In genomic region chr17:51003179-51003578, GRCm38 (mm10) we compare ENCODE assay signal across 26 mouse cellular contexts.
"Had no signal": no experiment of that assay in that cellular context is flagged by ENCODE, and none has a peak within 500 bp of the region (broad histone marks: within the 10 kb centered on the region; RNA-seq: fewer than 3 reads in every experiment).

No protein-coding gene starts in this region.

- H3K9ac ChIP-seq: heart, embryonic 13.5 days; heart, embryonic 15.5 days; hindbrain, embryonic 13.5 days; hindbrain, embryonic 15.5 days; kidney, embryonic 15.5 days; limb, embryonic 13.5 days; limb, embryonic 15.5 days; liver, embryonic 12.5 days had no signal

- H3K9me3 ChIP-seq: heart, embryonic 15.5 days; hindbrain, embryonic 13.5 days; hindbrain, embryonic 15.5 days; kidney, embryonic 15.5 days; limb, embryonic 15.5 days; liver, embryonic 12.5 days had no signal

- ATAC-seq: hindbrain, postnatal 0 days; intestine, embryonic 16.5 days; liver, embryonic 12.5 days had no signal

- H3K4me2 ChIP-seq: heart, embryonic 11.5 days; heart, embryonic 13.5 days; heart, embryonic 15.5 days; hindbrain, embryonic 13.5 days; hindbrain, embryonic 15.5 days; kidney, embryonic 15.5 days; limb, embryonic 13.5 days; limb, embryonic 15.5 days; liver, embryonic 12.5 days had no signal

- H3K27ac ChIP-seq: heart, adult 2 months; heart, embryonic 13.5 days; heart, embryonic 15.5 days; hindbrain, embryonic 13.5 days; hindbrain, embryonic 15.5 days; hindbrain, postnatal 0 days; kidney, embryonic 15.5 days; kidney, postnatal 0 days; limb, embryonic 13.5 days; limb, embryonic 15.5 days; liver, embryonic 12.5 days had no signal

- DNase-seq: gastrocnemius, postnatal 14 days; gastrocnemius, postnatal 36 days; heart, adult 11 months; heart, adult 2 months; heart, postnatal 14 days; heart, postnatal 36 days; kidney, adult 11 months; kidney, adult 2 months; kidney, adult 9 months; kidney, postnatal 14 days; kidney, postnatal 36 days; layer of hippocampus, adult 9-11 months; layer of hippocampus, postnatal 36 days; left cerebral cortex, postnatal 4 days had no signal

- H3K36me3 ChIP-seq: heart, embryonic 13.5 days; heart, embryonic 15.5 days; hindbrain, embryonic 13.5 days; hindbrain, embryonic 15.5 days; kidney, embryonic 15.5 days; limb, embryonic 13.5 days; limb, embryonic 15.5 days; liver, embryonic 12.5 days had no signal

- H3K4me3 ChIP-seq: heart, adult 2 months; heart, embryonic 13.5 days; heart, embryonic 15.5 days; hindbrain, embryonic 13.5 days; hindbrain, embryonic 15.5 days; kidney, embryonic 15.5 days; limb, embryonic 13.5 days; limb, embryonic 15.5 days; liver, embryonic 12.5 days had no signal

- H3K27me3 ChIP-seq: heart, embryonic 13.5 days; heart, embryonic 15.5 days; hindbrain, embryonic 13.5 days; hindbrain, embryonic 15.5 days; kidney, embryonic 15.5 days; limb, embryonic 13.5 days; limb, embryonic 15.5 days; liver, embryonic 12.5 days had no signal

- H3K4me1 ChIP-seq: heart, embryonic 13.5 days; heart, embryonic 15.5 days; hindbrain, embryonic 13.5 days; hindbrain, embryonic 15.5 days; kidney, embryonic 15.5 days; limb, embryonic 13.5 days; limb, embryonic 15.5 days; liver, embryonic 12.5 days had no signal
